Mouse (Mus musculus): ENCODE results near the gene C2cd2. TPM values are rescaled to one million over a fixed set of nuclear protein-coding genes. Genes with fewer than 3 reads are reported as not detected.

Gene C2cd2
- total RNA-seq, 2 experiments from 2014 or later: 10.5 to 14.7 TPM

- no peak for ATAC-seq (replicated peaks; ENCODE audit: poor library complexity, severe bottlenecking)
These were observed 64.9 kb downstream of the C2cd2 start for GRCm38 (mm10) chr16:97897346-97898024.

- no peak for ATAC-seq (replicated peaks; ENCODE audit: poor library complexity, severe bottlenecking)
These were observed 74.6 kb downstream of the C2cd2 start for GRCm38 (mm10) chr16:97887762-97888161.

- ATAC-seq (replicated peaks; ENCODE audit: poor library complexity, severe bottlenecking): no peak
These were observed 78.7 kb downstream of the C2cd2 start for GRCm38 (mm10) chr16:97883696-97884095.

- ATAC-seq (replicated peaks; ENCODE audit: poor library complexity, severe bottlenecking): no peak
These were observed 79.5 kb downstream of the C2cd2 start for GRCm38 (mm10) chr16:97882891-97883290.

GRCm38 (mm10) chr16:97879134-97879533 lies 83.3 kb downstream of the C2cd2 start:
- peak; percentile 88 for ATAC-seq (replicated peaks; ENCODE audit: poor library complexity, severe bottlenecking)

GRCm38 (mm10) chr16:97877502-97877901 lies 84.9 kb downstream of the C2cd2 start:
- no peak for ATAC-seq (replicated peaks; ENCODE audit: poor library complexity, severe bottlenecking)

- no peak for ATAC-seq (replicated peaks; ENCODE audit: poor library complexity, severe bottlenecking)
These were observed 87.3 kb downstream of the C2cd2 start for GRCm38 (mm10) chr16:97875101-97875500.

GRCm38 (mm10) chr16:97874376-97874775 lies 88.0 kb downstream of the C2cd2 start:
- ATAC-seq (replicated peaks; ENCODE audit: poor library complexity, severe bottlenecking): no peak

GRCm38 (mm10) chr16:97872657-97873056 lies 89.7 kb downstream of the C2cd2 start:
- ATAC-seq (replicated peaks; ENCODE audit: poor library complexity, severe bottlenecking): no peak

GRCm38 (mm10) chr16:97869193-97870102 lies 93.0 kb downstream of the C2cd2 start:
- no peak for ATAC-seq (replicated peaks; ENCODE audit: poor library complexity, severe bottlenecking)

- ATAC-seq (replicated peaks; ENCODE audit: poor library complexity, severe bottlenecking): no peak
These were observed 98.4 kb downstream of the C2cd2 start for GRCm38 (mm10) chr16:97863932-97864467.

GRCm38 (mm10) chr16:97856050-97856449 lies 106.3 kb downstream of the C2cd2 start:
- ATAC-seq (replicated peaks; ENCODE audit: poor library complexity, severe bottlenecking): peak; percentile 16; the same call in 1 of the 2 replicates

- ATAC-seq (replicated peaks; ENCODE audit: poor library complexity, severe bottlenecking): peak; percentile 45
These were observed 110.6 kb downstream of the C2cd2 start, which contains the start of gene Prdm15 for GRCm38 (mm10) chr16:97851741-97852319. Prdm15 (minus strand) TSS chr16:97851850.

GRCm38 (mm10) chr16:97851061-97851740 lies 111.2 kb downstream of the C2cd2 start:
- ATAC-seq (replicated peaks; ENCODE audit: poor library complexity, severe bottlenecking): peak; percentile 50

GRCm38 (mm10) chr16:97850667-97851060 lies 111.7 kb downstream of the C2cd2 start:
- ATAC-seq (replicated peaks; ENCODE audit: poor library complexity, severe bottlenecking): peak; percentile 10

GRCm38 (mm10) chr16:97848832-97849231 lies 113.6 kb downstream of the C2cd2 start:
- no peak for ATAC-seq (replicated peaks; ENCODE audit: poor library complexity, severe bottlenecking)

GRCm38 (mm10) chr16:97844967-97845937 lies 117.1 kb downstream of the C2cd2 start:
- ATAC-seq (replicated peaks; ENCODE audit: poor library complexity, severe bottlenecking): peak; percentile 56

- no peak for ATAC-seq (replicated peaks; ENCODE audit: poor library complexity, severe bottlenecking)
These were observed 130.2 kb downstream of the C2cd2 start for GRCm38 (mm10) chr16:97832154-97832553.

- no peak for ATAC-seq (replicated peaks; ENCODE audit: poor library complexity, severe bottlenecking)
These were observed 134.2 kb downstream of the C2cd2 start for GRCm38 (mm10) chr16:97828207-97828606.

All from granulocyte monocyte progenitor cell, adult 5-6 weeks (primary cell).